Mouse (Mus musculus): ENCODE results near the gene Cacna1d. TPM values are rescaled to one million over a fixed set of nuclear protein-coding genes. Genes with fewer than 3 reads are reported as not detected.

The Cacna1d gene
- polyA plus RNA-seq, 1 experiment = 3.2 TPM

GRCm38 (mm10) chr14:30498202-30498601 lies 6.9 kb upstream of the Cacna1d start:
- Histone ChIP-seq H3K36me3 (ENCODE audit: control insufficient read depth, insufficient read depth, low read length) (peaks cover 9% of the 10 kb centered on the region), H3K27ac (ENCODE audit: insufficient read depth, low read length) (no peak overlapping the region), H3K4me1 (ENCODE audit: control insufficient read depth, insufficient read depth, insufficient read length) (no peaks in the 10 kb centered on the region), H3K4me3 (ENCODE audit: extremely low read depth, insufficient read depth, insufficient read length) (no peak overlapping the region), H3K27me3 (ENCODE audit: control insufficient read depth, insufficient read depth, low read length) (no peaks in the 10 kb centered on the region)
- DNase-seq (ENCODE audit: low read depth in 1 of 2, low spot score in 2 of 2) = no peak
- TF ChIP-seq CTCF (IDR thresholded peaks at IDR 0.05; ENCODE audit: extremely low read depth, insufficient read depth, insufficient read length, insufficient replicate concordance) (no peak), POLR2A (IDR thresholded peaks at IDR 0.05; ENCODE audit: low read depth, low read length) (no peak)
- 79% methylated on average over 2 of the region's 2 CpGs for WGBS

DNA sequence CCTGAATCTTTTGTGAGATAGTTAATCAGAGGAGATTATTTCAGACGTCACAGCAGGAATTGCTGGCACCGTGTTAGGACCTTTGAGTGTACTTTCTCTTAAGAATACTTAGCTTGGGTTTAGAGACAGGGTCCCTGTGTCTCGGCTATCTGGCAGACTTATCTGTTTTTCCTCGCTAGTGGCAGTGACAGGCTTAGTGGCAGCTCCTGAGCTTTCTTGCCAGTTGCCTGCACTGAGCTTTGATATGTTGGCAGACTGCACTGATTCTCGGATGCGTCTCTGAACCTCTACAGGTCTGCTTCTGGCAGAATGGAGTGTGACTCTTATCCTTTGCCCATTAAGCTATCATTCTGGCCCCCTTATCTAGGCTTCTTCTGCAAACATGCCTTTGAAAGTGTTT lies 3.7 kb upstream of the Cacna1d start:
- no peak for TF ChIP-seq CTCF (IDR thresholded peaks at IDR 0.05; ENCODE audit: extremely low read depth, insufficient read depth, insufficient read length, insufficient replicate concordance)
- no peak for TF ChIP-seq POLR2A (IDR thresholded peaks at IDR 0.05; ENCODE audit: low read depth, low read length)
- Histone ChIP-seq H3K36me3 (ENCODE audit: control insufficient read depth, insufficient read depth, low read length) (peaks cover 14% of the 10 kb centered on the region), H3K27me3 (ENCODE audit: control insufficient read depth, insufficient read depth, low read length) (no peaks in the 10 kb centered on the region), H3K27ac (ENCODE audit: insufficient read depth, low read length) (no peak overlapping the region), H3K4me1 (ENCODE audit: control insufficient read depth, insufficient read depth, insufficient read length) (no peaks in the 10 kb centered on the region), H3K4me3 (ENCODE audit: extremely low read depth, insufficient read depth, insufficient read length) (no peak overlapping the region)
- WGBS = 86% methylated on average over 6 of the region's 6 CpGs
- DNase-seq (ENCODE audit: low read depth in 1 of 2, low spot score in 2 of 2) = no peak

- Histone ChIP-seq H3K4me1 (ENCODE audit: control insufficient read depth, insufficient read depth, insufficient read length) (no peaks in the 10 kb centered on the region), H3K36me3 (ENCODE audit: control insufficient read depth, insufficient read depth, low read length) (peaks cover 21% of the 10 kb centered on the region), H3K27me3 (ENCODE audit: control insufficient read depth, insufficient read depth, low read length) (no peaks in the 10 kb centered on the region), H3K27ac (ENCODE audit: insufficient read depth, low read length) (no peak overlapping the region), H3K4me3 (ENCODE audit: extremely low read depth, insufficient read depth, insufficient read length) (no peak overlapping the region)
- DNase-seq (ENCODE audit: low read depth in 1 of 2, low spot score in 2 of 2) = no peak
- 78% methylated on average over 1 of the region's 1 CpGs for WGBS
- TF ChIP-seq POLR2A (IDR thresholded peaks at IDR 0.05; ENCODE audit: low read depth, low read length) (no peak), CTCF (IDR thresholded peaks at IDR 0.05; ENCODE audit: extremely low read depth, insufficient read depth, insufficient read length, insufficient replicate concordance) (no peak)
Observed at GRCm38 (mm10) chr14:30493276-30493675, 2.0 kb upstream of the Cacna1d start.

DNA sequence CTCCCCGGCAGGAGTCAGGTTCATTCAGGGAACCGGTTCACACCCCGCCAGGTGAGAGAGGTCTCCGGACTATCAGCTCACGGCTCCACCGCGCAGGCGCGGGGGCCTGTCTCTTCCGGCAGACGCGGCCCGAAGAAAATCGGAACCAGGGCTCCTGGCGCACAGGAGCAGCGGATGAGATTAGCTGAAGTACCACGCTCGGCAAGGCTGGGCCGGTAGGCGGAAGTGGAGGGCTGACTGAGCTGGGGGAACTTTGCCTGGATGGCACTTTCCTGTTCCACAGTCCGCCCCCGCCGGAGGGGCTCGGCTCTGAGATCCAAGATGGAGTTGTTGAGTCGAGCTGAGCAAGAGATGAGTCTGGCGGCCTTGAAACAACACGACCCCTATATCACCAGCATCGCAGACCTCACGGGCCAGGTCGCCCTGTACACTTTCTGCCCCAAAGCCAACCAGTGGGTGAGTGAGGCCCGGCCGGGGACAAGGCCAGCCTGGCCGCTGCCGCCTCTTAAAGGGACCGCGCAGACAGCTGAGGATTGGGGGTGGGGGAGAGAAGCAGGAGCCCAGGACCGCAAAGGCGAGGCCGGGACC lies 11.8 kb downstream of the Cacna1d start, which contains the start of gene Dcp1a:
Dcp1a (plus strand) TSS at position 175 of the 588 bp plus-strand sequence.
- H3K27ac ChIP-seq (ENCODE audit: insufficient read depth, low read length) = peak within 1 kb of the TSS; percentile 87
- H3K36me3 ChIP-seq (ENCODE audit: control insufficient read depth, insufficient read depth, low read length) = peaks cover 13% of the 10 kb centered on the region
- TF ChIP-seq POLR2A (IDR thresholded peaks at IDR 0.05; ENCODE audit: low read depth, low read length) = peak; percentile 72
- TF ChIP-seq CTCF (IDR thresholded peaks at IDR 0.05; ENCODE audit: extremely low read depth, insufficient read depth, insufficient read length, insufficient replicate concordance) = no peak
- no peaks in the 10 kb centered on the region for H3K4me1 ChIP-seq (ENCODE audit: control insufficient read depth, insufficient read depth, insufficient read length)
- peak within 1 kb of the TSS; percentile 95 for H3K4me3 ChIP-seq (ENCODE audit: extremely low read depth, insufficient read depth, insufficient read length)
- no peaks in the 10 kb centered on the region for H3K27me3 ChIP-seq (ENCODE audit: control insufficient read depth, insufficient read depth, low read length)
- peak; percentile 93 to 95 for DNase-seq (ENCODE audit: low read depth in 1 of 2, low spot score in 2 of 2)
- WGBS = under 1% methylated on average over 39 of the region's 39 CpGs

GRCm38 (mm10) chr14:30474416-30474815 lies 16.8 kb downstream of the Cacna1d start:
- Histone ChIP-seq H3K4me1 (ENCODE audit: control insufficient read depth, insufficient read depth, insufficient read length) (no peaks in the 10 kb centered on the region), H3K36me3 (ENCODE audit: control insufficient read depth, insufficient read depth, low read length) (no peaks in the 10 kb centered on the region), H3K27me3 (ENCODE audit: control insufficient read depth, insufficient read depth, low read length) (no peaks in the 10 kb centered on the region), H3K27ac (ENCODE audit: insufficient read depth, low read length) (no peak overlapping the region), H3K4me3 (ENCODE audit: extremely low read depth, insufficient read depth, insufficient read length) (no peak overlapping the region)
- 83% methylated on average over 6 of the region's 6 CpGs for WGBS
- DNase-seq (ENCODE audit: low read depth in 1 of 2, low spot score in 2 of 2) = no peak
- no peak for TF ChIP-seq POLR2A (IDR thresholded peaks at IDR 0.05; ENCODE audit: low read depth, low read length)

DNA sequence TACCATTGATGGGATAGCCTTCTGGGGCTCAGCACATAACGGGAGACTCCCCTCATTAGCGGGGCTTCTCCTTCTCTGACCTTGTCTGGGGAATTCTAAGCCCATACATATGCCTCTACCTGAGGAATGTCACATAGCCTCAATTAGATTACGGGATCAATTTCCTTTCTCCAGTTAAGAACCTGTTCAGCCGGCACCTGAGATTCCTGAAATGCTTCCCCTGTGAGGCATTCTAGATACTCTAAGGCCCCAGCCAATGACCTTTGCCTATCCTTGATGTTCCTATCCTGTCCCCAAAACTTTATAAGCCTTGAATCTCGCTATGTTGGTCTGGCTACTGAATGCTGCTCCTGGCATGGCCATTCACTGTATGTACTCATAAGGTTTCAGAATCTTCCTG lies 17.6 kb downstream of the Cacna1d start:
- H3K27me3 ChIP-seq (ENCODE audit: control insufficient read depth, insufficient read depth, low read length) = no peaks in the 10 kb centered on the region
- H3K36me3 ChIP-seq (ENCODE audit: control insufficient read depth, insufficient read depth, low read length) = no peaks in the 10 kb centered on the region
- DNase-seq (ENCODE audit: low read depth in 1 of 2, low spot score in 2 of 2) = no peak
- no peak overlapping the region for H3K27ac ChIP-seq (ENCODE audit: insufficient read depth, low read length)
- H3K4me1 ChIP-seq (ENCODE audit: control insufficient read depth, insufficient read depth, insufficient read length) = no peaks in the 10 kb centered on the region
- TF ChIP-seq CTCF (IDR thresholded peaks at IDR 0.05; ENCODE audit: extremely low read depth, insufficient read depth, insufficient read length, insufficient replicate concordance) = no peak
- no peak for TF ChIP-seq POLR2A (IDR thresholded peaks at IDR 0.05; ENCODE audit: low read depth, low read length)
- no peak overlapping the region for H3K4me3 ChIP-seq (ENCODE audit: extremely low read depth, insufficient read depth, insufficient read length)
- 87% methylated on average over 5 of the region's 5 CpGs for WGBS

- Histone ChIP-seq H3K36me3 (ENCODE audit: control insufficient read depth, insufficient read depth, low read length) (no peaks in the 10 kb centered on the region), H3K27me3 (ENCODE audit: control insufficient read depth, insufficient read depth, low read length) (no peaks in the 10 kb centered on the region), H3K27ac (ENCODE audit: insufficient read depth, low read length) (no peak overlapping the region), H3K4me1 (ENCODE audit: control insufficient read depth, insufficient read depth, insufficient read length) (peaks cover 2% of the 10 kb centered on the region; the same call in 1 of the 2 replicates), H3K4me3 (ENCODE audit: extremely low read depth, insufficient read depth, insufficient read length) (no peak overlapping the region)
- 84% methylated on average over 4 of the region's 4 CpGs for WGBS
- TF ChIP-seq POLR2A (IDR thresholded peaks at IDR 0.05; ENCODE audit: low read depth, low read length) = no peak
- TF ChIP-seq CTCF (IDR thresholded peaks at IDR 0.05; ENCODE audit: extremely low read depth, insufficient read depth, insufficient read length, insufficient replicate concordance) = no peak
- no peak for DNase-seq (ENCODE audit: low read depth in 1 of 2, low spot score in 2 of 2)
Observed at GRCm38 (mm10) chr14:30463312-30463711, 27.9 kb downstream of the Cacna1d start.
